Mouse (Mus musculus) brain, embryonic 14.5 days (tissue): ENCODE measurements around the gene Zfp654.

Experiments used
- CTCF ChIP-seq: fragments of 200-500 bp; IDR thresholded peaks from 2 replicates; pipeline ENCODE4 v1.5.1; 2012; ENCODE audit warnings: inconsistent platforms, mild to moderate bottlenecking, moderate library complexity, borderline replicate concordance; ENCODE audit not compliant: insufficient read depth, insufficient read length; ENCODE audit errors: extremely low read depth
- POLR2A ChIP-seq: fragments of 200-500 bp; IDR thresholded peaks from 2 replicates; pipeline ENCODE4 v1.6.1; 2012; ENCODE audit warnings: mild to moderate bottlenecking, inconsistent platforms, borderline replicate concordance; ENCODE audit not compliant: poor library complexity, insufficient read depth, insufficient read length, severe bottlenecking; ENCODE audit errors: extremely low read depth

GRCm38 (mm10) chr16:64875822-64876221 lies 24.4 kb upstream of the Zfp654 start:
- TF ChIP-seq POLR2A (no peak), CTCF (no peak)
